Mouse (Mus musculus) intestine, postnatal 0 days (tissue): Measurements from ENCODE around the gene Dnpep. TPM values are rescaled to one million over a fixed set of nuclear protein-coding genes. Genes with fewer than 3 reads are reported as not detected.

Source experiments
- ATAC-seq: fragments of 200-750 bp; cut with Nextera tagmentation; 2 replicates; pipeline ENCODE4 v1.8.0; 2017; ENCODE audit warnings: mild to moderate bottlenecking, moderate TSS enrichment, moderate library complexity
- H3K27ac ChIP-seq: fragments of 300-500 bp; sonication (generic); 2 replicates; pipeline ENCODE4 v1.5.1; 2014; ENCODE audit warnings: mild to moderate bottlenecking, low read depth, low read length, moderate library complexity
- H3K27me3 ChIP-seq: fragments of 300-500 bp; sonication (generic); replicated peaks from 2 replicates; pipeline ENCODE4 v1.6.1; 2014; ENCODE audit warnings: low read length, mixed read lengths; ENCODE audit not compliant: control insufficient read depth, insufficient read depth
- H3K36me3 ChIP-seq: fragments of 300-500 bp; sonication (generic); 2 replicates; pipeline ENCODE4 v1.6.1; 2014; ENCODE audit warnings: mild to moderate bottlenecking, moderate library complexity; ENCODE audit not compliant: control insufficient read depth, insufficient read depth
- H3K4me1 ChIP-seq: fragments of 300-500 bp; sonication (generic); replicated peaks from 2 replicates; pipeline ENCODE4 v1.6.1; 2014; ENCODE audit warnings: antibody characterized with exemption, low read length, mixed read lengths; ENCODE audit not compliant: control insufficient read depth, insufficient read depth
- H3K4me2 ChIP-seq: fragments of 300-500 bp; sonication (generic); replicated peaks from 2 replicates; pipeline ENCODE4 v1.6.1; 2014; ENCODE audit warnings: low read depth, mild to moderate bottlenecking, moderate library complexity
- H3K4me3 ChIP-seq: fragments of 300-500 bp; sonication (generic); 2 replicates; pipeline ENCODE4 v1.5.1; 2014; ENCODE audit warnings: low read depth, low read length
- H3K9ac ChIP-seq: fragments of 300-500 bp; sonication (generic); 2 replicates; pipeline ENCODE4 v1.6.1; 2014; ENCODE audit warnings: mild to moderate bottlenecking, low read depth, low read length
- H3K9me3 ChIP-seq: fragments of 300-500 bp; sonication (generic); 2 replicates; pipeline ENCODE4 v1.6.1; 2016; ENCODE audit warnings: mixed run types; ENCODE audit not compliant: control insufficient read depth
- CTCF ChIP-seq: sonication (generic); IDR thresholded peaks from 2 replicates; pipeline ENCODE4 v1.5.1; 2016; ENCODE audit warnings: low read depth, mild to moderate bottlenecking, control low read depth, antibody characterized with exemption, moderate library complexity
- WGBS: fragments of 180-500 bp; shearing (Covaris S2); extraction: QIAGEN DNeasy Blood & Tissue Kit; methylation state at CpG from one replicate; pipeline ENCODE4 v1.1.7; 2014; 5-methylcytosine and 5-hydroxymethylcytosine counted together
- polyA plus RNA-seq: library from polyadenylated mRNA; unstranded; fragments of >200 nt; fragmentation: Nextera tagmentation; extraction: Ambion mirVana; gene quantifications from 2 replicates; pipeline ENCODE4 v1.2.1, GENCODE M21; 2015

Dnpep gene
- polyA plus RNA-seq, 1 experiment from 2014 or later, result 125 TPM

DNA sequence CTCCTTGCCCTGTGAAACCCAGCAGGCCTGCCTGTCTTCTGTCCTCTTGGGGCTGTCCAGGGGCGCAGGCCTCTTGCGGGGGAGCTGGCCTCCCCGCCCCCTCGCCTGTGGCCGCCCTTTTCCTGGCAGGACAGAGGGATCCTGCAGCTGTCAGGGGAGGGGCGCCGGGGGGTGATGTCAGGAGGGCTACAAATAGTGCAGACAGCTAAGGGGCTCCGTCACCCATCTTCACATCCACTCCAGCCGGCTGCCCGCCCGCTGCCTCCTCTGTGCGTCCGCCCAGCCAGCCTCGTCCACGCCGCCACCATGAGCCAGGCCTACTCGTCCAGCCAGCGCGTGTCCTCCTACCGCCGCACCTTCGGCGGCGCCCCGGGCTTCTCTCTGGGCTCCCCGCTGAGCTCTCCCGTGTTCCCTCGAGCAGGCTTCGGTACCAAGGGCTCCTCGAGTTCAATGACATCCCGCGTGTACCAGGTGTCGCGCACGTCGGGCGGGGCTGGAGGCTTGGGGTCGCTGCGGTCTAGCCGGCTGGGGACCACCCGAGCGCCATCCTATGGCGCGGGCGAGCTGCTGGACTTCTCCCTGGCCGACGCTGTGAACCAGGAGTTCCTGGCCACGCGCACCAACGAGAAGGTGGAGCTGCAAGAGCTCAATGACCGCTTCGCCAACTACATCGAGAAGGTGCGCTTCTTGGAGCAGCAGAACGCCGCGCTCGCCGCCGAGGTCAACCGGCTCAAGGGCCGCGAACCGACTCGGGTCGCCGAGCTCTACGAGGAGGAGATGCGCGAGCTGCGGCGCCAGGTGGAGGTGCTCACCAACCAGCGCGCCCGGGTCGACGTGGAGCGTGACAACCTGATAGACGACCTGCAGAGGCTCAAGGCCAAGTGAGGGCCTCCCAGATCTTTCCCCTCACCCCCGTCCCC, 42.6 kb upstream of the Dnpep start, which contains the start of gene Des:
Gene Des (plus strand): TSS at position 218 of the 920 bp plus-strand sequence.
- no peaks in the 10 kb centered on the region for H3K4me1 ChIP-seq
- 6% methylated on average over 80 of the region's 80 CpGs for WGBS
- peak within 1 kb of the TSS; percentile 58 for H3K9ac ChIP-seq
- no peaks in the 10 kb centered on the region for H3K9me3 ChIP-seq
- peak within 1 kb of the TSS; percentile 72 for H3K4me2 ChIP-seq
- peak; percentile 39 for ATAC-seq
- no peaks in the 10 kb centered on the region for H3K36me3 ChIP-seq
- TF ChIP-seq CTCF, result no peak; the same call in 1 of the 2 replicates
- peaks cover 21% of the 10 kb centered on the region for H3K27me3 ChIP-seq
- H3K4me3 ChIP-seq, result peak within 1 kb of the TSS; percentile 45
- H3K27ac ChIP-seq, result peak within 1 kb of the TSS; percentile 35

DNA sequence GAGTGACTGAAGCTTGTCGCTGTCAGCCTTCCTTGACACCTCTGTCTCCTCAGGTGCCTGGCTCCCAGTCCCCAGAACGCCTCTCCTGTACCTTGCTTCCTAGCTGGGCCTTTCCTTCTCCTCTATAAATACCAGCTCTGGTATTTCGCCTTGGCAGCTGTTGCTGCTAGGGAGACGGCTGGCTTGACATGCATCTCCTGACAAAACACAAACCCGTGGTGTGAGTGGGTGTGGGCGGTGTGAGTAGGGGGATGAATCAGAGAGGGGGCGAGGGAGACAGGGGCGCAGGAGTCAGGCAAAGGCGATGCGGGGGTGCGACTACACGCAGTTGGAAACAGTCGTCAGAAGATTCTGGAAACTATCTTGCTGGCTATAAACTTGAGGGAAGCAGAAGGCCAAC, 41.6 kb upstream of the Dnpep start:
- H3K9ac ChIP-seq, result no peak overlapping the region
- no peak overlapping the region for H3K4me3 ChIP-seq
- H3K36me3 ChIP-seq, result no peaks in the 10 kb centered on the region
- ATAC-seq, result no peak
- WGBS, result 66% methylated on average over 13 of the region's 13 CpGs
- no peaks in the 10 kb centered on the region for H3K9me3 ChIP-seq
- H3K27me3 ChIP-seq, result peaks cover 21% of the 10 kb centered on the region
- H3K4me2 ChIP-seq, result no peak overlapping the region
- TF ChIP-seq CTCF, result no peak
- peak overlapping the region; percentile 28; the same call in 1 of the 2 replicates for H3K27ac ChIP-seq
- H3K4me1 ChIP-seq, result no peaks in the 10 kb centered on the region

DNA sequence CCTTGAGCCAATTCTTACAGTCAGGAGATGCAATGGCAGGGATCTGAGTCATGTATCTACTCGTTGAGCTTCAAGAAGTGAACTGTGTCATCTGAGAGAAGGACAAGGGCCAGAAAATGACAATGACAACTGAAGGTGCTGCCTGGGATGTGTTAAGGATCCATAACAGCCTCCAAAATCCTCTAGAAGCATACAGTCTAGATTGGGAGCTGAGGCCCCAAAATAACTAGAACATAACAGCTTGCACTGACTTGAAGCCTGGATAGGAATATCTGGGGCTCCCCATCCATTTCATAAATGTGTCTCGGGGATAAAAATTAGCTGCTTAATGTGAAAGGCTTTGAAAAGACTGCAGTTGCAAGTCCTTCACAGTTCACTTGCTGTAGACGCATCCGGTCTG, 40.2 kb upstream of the Dnpep start:
- 90% methylated on average over 4 of the region's 4 CpGs for WGBS
- H3K27me3 ChIP-seq, result peaks cover 21% of the 10 kb centered on the region
- ATAC-seq, result no peak

DNA sequence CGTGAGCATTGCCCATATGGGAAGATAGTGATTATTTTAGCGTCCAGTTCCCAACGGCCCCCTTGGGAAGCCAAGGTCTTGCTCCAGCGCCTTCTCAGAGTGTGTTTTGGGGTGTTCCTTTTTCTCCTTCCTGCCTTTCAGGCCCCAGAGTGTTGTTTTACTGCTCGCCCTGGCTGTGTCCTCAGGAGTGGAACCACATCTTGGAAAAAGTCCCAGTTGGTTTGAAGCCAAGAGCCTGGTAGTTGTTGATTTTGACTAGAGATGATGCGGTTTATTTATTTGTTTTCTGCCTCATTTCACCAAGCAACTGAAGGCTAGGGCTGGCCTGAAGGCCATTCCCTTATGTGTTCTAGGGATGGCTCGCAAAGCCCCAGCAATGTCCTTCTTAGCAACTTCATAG, 39.5 kb upstream of the Dnpep start:
- H3K4me1 ChIP-seq, result no peaks in the 10 kb centered on the region
- TF ChIP-seq CTCF, result no peak
- ATAC-seq, result no peak
- H3K9me3 ChIP-seq, result no peaks in the 10 kb centered on the region
- no peak overlapping the region for H3K4me3 ChIP-seq
- H3K4me2 ChIP-seq, result no peak overlapping the region
- whole genome bisulfite sequencing, result 74% methylated on average over 7 of the region's 7 CpGs
- no peak overlapping the region for H3K9ac ChIP-seq
- peaks cover 21% of the 10 kb centered on the region for H3K27me3 ChIP-seq
- H3K27ac ChIP-seq, result no peak overlapping the region
- no peaks in the 10 kb centered on the region for H3K36me3 ChIP-seq

More for the DNA sequence above, 40.2 kb upstream of the Dnpep start:
- no peaks in the 10 kb centered on the region for H3K36me3 ChIP-seq
- no peaks in the 10 kb centered on the region for H3K9me3 ChIP-seq
- H3K9ac ChIP-seq, result no peak overlapping the region
- no peaks in the 10 kb centered on the region for H3K4me1 ChIP-seq
- TF ChIP-seq CTCF, result no peak
- H3K27ac ChIP-seq, result no peak overlapping the region
- H3K4me3 ChIP-seq, result no peak overlapping the region
- no peak overlapping the region for H3K4me2 ChIP-seq

DNA sequence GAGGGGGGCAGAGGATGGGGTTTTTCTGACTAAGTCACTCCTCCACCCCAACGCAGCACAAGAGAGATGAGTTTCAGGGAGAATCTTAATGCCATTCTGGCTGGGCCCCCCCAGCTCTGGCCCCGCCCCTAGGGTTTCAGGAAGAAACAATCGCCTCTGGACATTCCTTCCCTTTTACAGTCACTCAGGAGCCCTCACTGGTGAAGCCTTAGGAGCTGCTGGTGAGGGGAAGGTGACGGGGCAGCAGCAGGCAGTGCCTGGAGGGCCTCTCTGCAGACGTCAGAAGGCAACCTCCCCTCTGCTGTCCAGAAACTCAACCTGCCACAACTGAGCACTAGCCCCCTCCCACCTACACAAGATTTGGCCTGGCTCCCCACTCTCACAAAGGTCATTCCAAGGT, 31.5 kb upstream of the Dnpep start:
- no peak for ATAC-seq
- no peaks in the 10 kb centered on the region for H3K27me3 ChIP-seq
- no peak overlapping the region for H3K4me3 ChIP-seq
- H3K4me1 ChIP-seq, result 0 out of 2 replicates have a peak, but pooled peaks cover 4% of the 10 kb centered on the region
- no peak overlapping the region for H3K4me2 ChIP-seq
- TF ChIP-seq CTCF, result no peak
- H3K27ac ChIP-seq, result no peak overlapping the region
- WGBS, result 33% methylated on average over 5 of the region's 5 CpGs
- H3K36me3 ChIP-seq, result no peaks in the 10 kb centered on the region
- H3K9ac ChIP-seq, result no peak overlapping the region
- no peaks in the 10 kb centered on the region for H3K9me3 ChIP-seq

DNA sequence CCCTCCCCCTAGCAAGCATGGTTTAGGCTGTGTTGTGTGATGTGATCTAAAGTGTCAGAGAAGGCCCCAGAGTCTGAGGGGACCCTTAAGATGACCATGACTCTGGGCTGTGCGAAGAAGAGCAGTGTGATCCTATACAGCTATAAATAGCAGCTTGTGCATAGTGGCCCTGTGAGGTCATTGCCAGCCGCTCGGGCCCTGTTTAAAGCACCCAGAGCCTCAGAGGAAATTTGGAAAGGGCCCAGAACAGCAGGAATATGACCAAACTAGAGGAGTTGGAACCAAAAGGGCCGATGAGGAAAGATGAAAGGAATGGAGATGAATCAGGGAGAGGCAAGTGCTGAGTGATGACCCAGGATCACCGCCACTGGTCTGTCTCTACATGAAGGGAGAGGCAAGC, 29.5 kb upstream of the Dnpep start:
- Histone ChIP-seq H3K4me2 (no peak overlapping the region), H3K4me3 (no peak overlapping the region), H3K4me1 (0 out of 2 replicates have a peak, but pooled peaks cover 4% of the 10 kb centered on the region), H3K27ac (no peak overlapping the region), H3K9ac (no peak overlapping the region), H3K9me3 (no peaks in the 10 kb centered on the region), H3K27me3 (no peaks in the 10 kb centered on the region), H3K36me3 (no peaks in the 10 kb centered on the region)
- ATAC-seq, result no peak
- WGBS, result 52% methylated on average over 5 of the region's 5 CpGs
- no peak for TF ChIP-seq CTCF
